Mouse (Mus musculus): ENCODE measurements around the gene Pycard. TPM values are rescaled to one million over a fixed set of nuclear protein-coding genes. Genes with fewer than 3 reads are reported as not detected.
"Not testable (repeated sequence)": the region's sequence is repeated elsewhere in the genome, so short reads cannot be mapped to it uniquely, and the experiment has no call there.

The Pycard gene
- polyA plus RNA-seq (2014; fragmentation: Nextera tagmentation; extraction: Ambion mirVana), result 78.6 and 81.1 TPM in 2 replicates

GRCm38 (mm10) chr7:127993341-127993977 is at the start of gene Pycard:
TSS of gene Pycard (minus strand) at chr7:127993867.
- Histone ChIP-seq H3K27me3 (replicated peaks; ENCODE audit: control insufficient read depth, insufficient read depth, low read length) (no peaks in the 10 kb centered on the region), H3K4me1 (ENCODE audit: control insufficient read depth, insufficient read depth, low read length) (0 out of 2 replicates have a peak, but pooled peaks cover 5% of the 10 kb centered on the region), H3K4me3 (ENCODE audit: low read depth, low read length) (peak within 1 kb of the TSS; percentile 35), H3K9ac (ENCODE audit: low read depth, low read length) (peak within 1 kb of the TSS; percentile 58), H3K36me3 (ENCODE audit: control insufficient read depth, insufficient read depth, low read length) (peaks cover 26% of the 10 kb centered on the region; the same call in 1 of the 2 replicates), H3K27ac (replicated peaks; ENCODE audit: low read depth, low read length) (peak within 1 kb of the TSS; percentile 63), H3K9me3 (ENCODE audit: control insufficient read depth, low read length) (no peaks in the 10 kb centered on the region), H3K4me2 (ENCODE audit: low read depth, low read length) (peak within 1 kb of the TSS; percentile 58)
- DNase-seq (ENCODE audit: low spot score) (peak; percentile 79), ATAC-seq (ENCODE audit: low read depth) (peak; percentile 38; the same call in 1 of the 2 replicates)
- WGBS, result 16% methylated on average over 18 of the region's 18 CpGs

DNA sequence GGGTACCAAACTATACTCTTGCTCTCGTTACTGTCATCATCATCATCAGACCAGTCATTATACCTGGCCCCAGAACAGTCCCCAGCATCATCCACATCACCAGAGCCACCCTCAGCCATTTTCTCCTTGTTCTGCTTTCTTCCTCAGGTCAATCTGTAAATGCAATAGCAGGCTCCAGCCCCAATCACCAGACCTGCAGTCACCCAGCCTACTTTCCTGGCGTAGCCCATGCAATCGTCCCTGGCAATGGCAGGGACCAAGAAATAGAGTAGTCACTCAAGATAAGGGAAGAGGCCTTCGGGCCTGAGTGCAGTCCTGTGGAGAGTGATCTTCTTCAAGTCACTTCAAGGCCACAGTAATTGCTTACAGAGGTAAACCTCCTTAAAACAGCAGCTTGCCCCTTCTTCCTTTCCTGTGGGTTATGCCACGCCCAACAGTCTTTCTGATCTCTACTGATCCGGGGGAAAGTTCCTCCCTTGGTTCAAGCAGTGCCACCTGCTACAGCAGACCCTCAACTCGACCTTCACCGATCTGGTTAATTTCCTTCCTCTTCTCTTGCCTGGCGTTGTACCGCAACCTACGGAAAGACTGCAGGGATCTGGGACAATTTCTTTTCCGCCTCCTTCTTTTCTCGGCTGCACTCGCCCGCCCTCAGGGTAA is 48.6 kb upstream of the Pycard start:
- DNase-seq (ENCODE audit: low spot score); H3K9me3 ChIP-seq (ENCODE audit: control insufficient read depth, low read length); H3K4me1 ChIP-seq (ENCODE audit: control insufficient read depth, insufficient read depth, low read length); H3K9ac ChIP-seq (ENCODE audit: low read depth, low read length); H3K36me3 ChIP-seq (ENCODE audit: control insufficient read depth, insufficient read depth, low read length); ATAC-seq (ENCODE audit: low read depth); H3K27me3 ChIP-seq (replicated peaks; ENCODE audit: control insufficient read depth, insufficient read depth, low read length); H3K4me2 ChIP-seq (ENCODE audit: low read depth, low read length); H3K4me3 ChIP-seq (ENCODE audit: low read depth, low read length); H3K27ac ChIP-seq (replicated peaks; ENCODE audit: low read depth, low read length): not testable (repeated sequence)
- WGBS, result 71% methylated on average over 14 of the region's 15 CpGs

- WGBS, result 91% methylated on average over 4 of the region's 4 CpGs
- Histone ChIP-seq H3K4me1 (ENCODE audit: control insufficient read depth, insufficient read depth, low read length) (no peaks in the 10 kb centered on the region), H3K27me3 (replicated peaks; ENCODE audit: control insufficient read depth, insufficient read depth, low read length) (no peaks in the 10 kb centered on the region), H3K9ac (ENCODE audit: low read depth, low read length) (no peak overlapping the region), H3K9me3 (ENCODE audit: control insufficient read depth, low read length) (no peaks in the 10 kb centered on the region), H3K36me3 (ENCODE audit: control insufficient read depth, insufficient read depth, low read length) (no peaks in the 10 kb centered on the region), H3K4me2 (ENCODE audit: low read depth, low read length) (no peak overlapping the region), H3K27ac (replicated peaks; ENCODE audit: low read depth, low read length) (no peak overlapping the region), H3K4me3 (ENCODE audit: low read depth, low read length) (no peak overlapping the region)
- ATAC-seq (ENCODE audit: low read depth), result no peak
- no peak for DNase-seq (ENCODE audit: low spot score)
These were observed 39.9 kb upstream of the Pycard start for GRCm38 (mm10) chr7:128033616-128034015.

DNA sequence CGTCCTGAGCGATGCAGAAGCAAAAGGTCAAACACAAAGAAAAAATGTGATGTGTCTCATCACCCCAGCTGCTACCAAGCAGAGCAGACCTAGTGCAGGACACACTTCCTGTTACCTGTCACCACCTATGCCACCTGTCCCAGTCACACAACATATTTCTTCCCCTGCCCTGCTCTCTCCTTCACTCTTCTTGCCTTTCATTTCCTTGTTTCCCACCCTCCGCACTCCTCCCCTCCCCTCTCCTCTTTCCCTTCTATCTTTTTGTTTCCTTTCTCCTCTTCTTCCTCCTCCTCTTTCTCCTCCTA is 39.3 kb upstream of the Pycard start:
- Histone ChIP-seq H3K27me3 (replicated peaks; ENCODE audit: control insufficient read depth, insufficient read depth, low read length) (no peaks in the 10 kb centered on the region), H3K27ac (replicated peaks; ENCODE audit: low read depth, low read length) (no peak overlapping the region), H3K9ac (ENCODE audit: low read depth, low read length) (no peak overlapping the region), H3K9me3 (ENCODE audit: control insufficient read depth, low read length) (no peaks in the 10 kb centered on the region), H3K4me2 (ENCODE audit: low read depth, low read length) (no peak overlapping the region), H3K4me1 (ENCODE audit: control insufficient read depth, insufficient read depth, low read length) (no peaks in the 10 kb centered on the region), H3K4me3 (ENCODE audit: low read depth, low read length) (no peak overlapping the region), H3K36me3 (ENCODE audit: control insufficient read depth, insufficient read depth, low read length) (no peaks in the 10 kb centered on the region)
- no peak for ATAC-seq (ENCODE audit: low read depth)
- DNase-seq (ENCODE audit: low spot score), result no peak
- 93% methylated on average over 3 of the region's 3 CpGs for WGBS

- Histone ChIP-seq H3K27me3 (replicated peaks; ENCODE audit: control insufficient read depth, insufficient read depth, low read length) (no peaks in the 10 kb centered on the region), H3K9ac (ENCODE audit: low read depth, low read length) (no peak overlapping the region), H3K36me3 (ENCODE audit: control insufficient read depth, insufficient read depth, low read length) (no peaks in the 10 kb centered on the region), H3K4me2 (ENCODE audit: low read depth, low read length) (no peak overlapping the region), H3K9me3 (ENCODE audit: control insufficient read depth, low read length) (no peaks in the 10 kb centered on the region), H3K4me3 (ENCODE audit: low read depth, low read length) (no peak overlapping the region), H3K4me1 (ENCODE audit: control insufficient read depth, insufficient read depth, low read length) (no peaks in the 10 kb centered on the region), H3K27ac (replicated peaks; ENCODE audit: low read depth, low read length) (no peak overlapping the region)
- ATAC-seq (ENCODE audit: low read depth) (no peak), DNase-seq (ENCODE audit: low spot score) (no peak)
- 86% methylated on average over 5 of the region's 5 CpGs for WGBS
These were observed 38.8 kb upstream of the Pycard start for GRCm38 (mm10) chr7:128032290-128032988.

- H3K27ac ChIP-seq (replicated peaks; ENCODE audit: low read depth, low read length), result no peak overlapping the region
- H3K4me1 ChIP-seq (ENCODE audit: control insufficient read depth, insufficient read depth, low read length), result no peaks in the 10 kb centered on the region
- no peak overlapping the region for H3K9ac ChIP-seq (ENCODE audit: low read depth, low read length)
- no peak overlapping the region for H3K4me2 ChIP-seq (ENCODE audit: low read depth, low read length)
- peak; percentile 77 for DNase-seq (ENCODE audit: low spot score)
- no peaks in the 10 kb centered on the region for H3K27me3 ChIP-seq (replicated peaks; ENCODE audit: control insufficient read depth, insufficient read depth, low read length)
- H3K9me3 ChIP-seq (ENCODE audit: control insufficient read depth, low read length), result no peaks in the 10 kb centered on the region
- no peak overlapping the region for H3K4me3 ChIP-seq (ENCODE audit: low read depth, low read length)
- no peaks in the 10 kb centered on the region for H3K36me3 ChIP-seq (ENCODE audit: control insufficient read depth, insufficient read depth, low read length)
- ATAC-seq (ENCODE audit: low read depth), result peak; percentile 86
- WGBS, result 39% methylated on average over 9 of the region's 9 CpGs
These were observed 37.8 kb upstream of the Pycard start for GRCm38 (mm10) chr7:128031403-128031976.

DNA sequence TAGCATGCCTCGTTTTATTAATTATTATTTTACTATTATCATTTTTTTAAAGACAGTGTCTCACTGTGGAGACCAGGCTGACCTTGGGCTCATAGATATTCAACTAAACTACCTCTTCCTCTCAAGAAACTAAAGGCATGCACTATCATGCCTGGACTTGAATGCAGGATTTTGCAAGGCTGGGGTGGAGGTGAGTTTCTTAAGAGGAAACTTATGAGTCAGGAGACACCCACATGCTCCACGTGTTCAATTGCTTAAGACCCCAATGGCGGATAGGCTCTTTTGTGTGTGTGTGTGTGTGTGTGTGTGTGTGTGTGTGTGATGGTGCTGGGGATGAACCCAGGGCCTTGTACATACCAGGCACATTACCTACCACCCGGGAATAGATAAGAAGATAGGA is 31.7 kb upstream of the Pycard start:
- WGBS, result 76% methylated on average over 4 of the region's 4 CpGs
- DNase-seq (ENCODE audit: low spot score) (no peak), ATAC-seq (ENCODE audit: low read depth) (no peak)

DNA sequence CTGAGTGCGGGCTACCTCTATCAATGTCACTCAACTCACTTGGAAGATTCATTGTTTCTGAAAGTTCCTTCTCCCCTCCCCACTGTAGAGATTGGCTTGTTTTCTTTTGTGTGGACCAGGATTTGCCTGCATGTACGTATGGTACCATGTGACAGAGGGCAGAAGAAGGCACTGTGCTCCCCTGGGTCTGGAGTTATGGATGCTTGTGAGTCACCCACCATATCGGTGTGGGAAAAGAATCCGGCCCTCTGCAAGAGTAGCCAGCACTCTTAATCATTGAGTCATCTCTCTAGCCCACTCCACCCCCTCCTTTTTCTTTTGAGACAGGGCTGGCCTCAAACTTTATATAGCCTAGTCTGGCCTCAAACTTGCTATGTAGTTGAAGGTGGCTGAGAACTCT is 31.3 kb upstream of the Pycard start:
- no peak overlapping the region for H3K4me3 ChIP-seq (ENCODE audit: low read depth, low read length)
- H3K9me3 ChIP-seq (ENCODE audit: control insufficient read depth, low read length), result no peaks in the 10 kb centered on the region
- H3K27me3 ChIP-seq (replicated peaks; ENCODE audit: control insufficient read depth, insufficient read depth, low read length), result no peaks in the 10 kb centered on the region
- H3K4me2 ChIP-seq (ENCODE audit: low read depth, low read length), result no peak overlapping the region
- no peak overlapping the region for H3K9ac ChIP-seq (ENCODE audit: low read depth, low read length)
- 89% methylated on average over 4 of the region's 4 CpGs for WGBS
- H3K36me3 ChIP-seq (ENCODE audit: control insufficient read depth, insufficient read depth, low read length), result no peaks in the 10 kb centered on the region
- H3K27ac ChIP-seq (replicated peaks; ENCODE audit: low read depth, low read length), result no peak overlapping the region
- H3K4me1 ChIP-seq (ENCODE audit: control insufficient read depth, insufficient read depth, low read length), result no peaks in the 10 kb centered on the region
- DNase-seq (ENCODE audit: low spot score) (no peak), ATAC-seq (ENCODE audit: low read depth) (no peak)

More for the DNA sequence above, 31.7 kb upstream of the Pycard start:
- Histone ChIP-seq H3K27me3 (replicated peaks; ENCODE audit: control insufficient read depth, insufficient read depth, low read length) (no peaks in the 10 kb centered on the region), H3K4me2 (ENCODE audit: low read depth, low read length) (no peak overlapping the region), H3K9me3 (ENCODE audit: control insufficient read depth, low read length) (no peaks in the 10 kb centered on the region), H3K9ac (ENCODE audit: low read depth, low read length) (no peak overlapping the region), H3K4me1 (ENCODE audit: control insufficient read depth, insufficient read depth, low read length) (no peaks in the 10 kb centered on the region), H3K27ac (replicated peaks; ENCODE audit: low read depth, low read length) (no peak overlapping the region), H3K4me3 (ENCODE audit: low read depth, low read length) (no peak overlapping the region), H3K36me3 (ENCODE audit: control insufficient read depth, insufficient read depth, low read length) (no peaks in the 10 kb centered on the region)

Measured in embryonic facial prominence, embryonic 14.5 days (tissue).